Mouse (Mus musculus) C3H10T1/2 (cell line): ENCODE results near the gene Gstm3. TPM values are rescaled to one million over a fixed set of nuclear protein-coding genes. Genes with fewer than 3 reads are reported as not detected.

ENCODE experiments used
- polyA plus RNA-seq, 2 experiments: library from polyadenylated mRNA; unstranded; fragments of >200 nt; fragmentation: generic; extraction: Trizol; gene quantifications; one replicate each; pipeline ENCODE4 v1.2.1; 2012; ENCODE audit warnings: missing spikeins in 2 of 2

Gene Gstm3
- under 1 TPM; 0.02 to 0.06 TPM for polyA plus RNA-seq

DNA sequence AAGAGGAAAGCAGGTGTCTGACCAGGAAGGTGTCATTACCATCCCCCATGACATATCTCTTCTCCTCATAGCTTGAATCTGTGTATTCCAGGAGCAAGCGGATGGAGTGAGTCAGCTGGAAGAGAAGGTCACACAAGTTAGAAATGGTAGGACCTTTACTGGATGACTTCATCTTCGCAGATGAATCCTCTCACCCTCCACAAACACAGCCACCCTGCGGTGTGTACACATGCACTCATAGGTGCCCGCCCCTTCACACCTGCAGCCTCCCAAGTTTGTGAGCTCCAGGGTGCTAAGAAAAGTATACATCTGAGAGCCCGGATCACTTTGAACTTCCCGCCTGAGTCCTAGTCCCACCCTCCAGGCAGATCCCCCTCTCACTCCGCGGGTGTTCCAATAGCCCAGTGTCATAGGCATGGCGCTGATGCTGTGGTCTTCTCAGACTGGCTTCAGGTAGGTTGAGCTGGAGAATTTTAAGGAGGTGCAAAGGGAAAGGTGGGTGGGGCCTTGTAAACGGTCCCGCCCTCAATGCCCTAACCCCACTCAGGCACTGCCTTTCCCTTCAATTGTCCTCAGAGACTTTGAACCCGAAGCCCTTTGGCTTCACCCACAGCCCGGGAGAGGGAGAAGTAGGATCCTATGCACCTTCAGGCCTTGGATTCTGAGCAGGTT lies at the start of gene Gstm3:
TSS of gene Gstm3 (minus strand) at position 560 of the 672 bp plus-strand sequence.

GRCm38 (mm10) chr3:108017473-108018189 lies 48.5 kb upstream of the Gstm3 start, which contains the start of gene Gstm1:
Gstm1 (minus strand) TSS chr3:108017973.

GRCm38 (mm10) chr3:107986041-107986562 lies 17.0 kb upstream of the Gstm3 start, which contains the start of gene Gstm2:
Gstm2 (minus strand) TSS chr3:107986453.

DNA sequence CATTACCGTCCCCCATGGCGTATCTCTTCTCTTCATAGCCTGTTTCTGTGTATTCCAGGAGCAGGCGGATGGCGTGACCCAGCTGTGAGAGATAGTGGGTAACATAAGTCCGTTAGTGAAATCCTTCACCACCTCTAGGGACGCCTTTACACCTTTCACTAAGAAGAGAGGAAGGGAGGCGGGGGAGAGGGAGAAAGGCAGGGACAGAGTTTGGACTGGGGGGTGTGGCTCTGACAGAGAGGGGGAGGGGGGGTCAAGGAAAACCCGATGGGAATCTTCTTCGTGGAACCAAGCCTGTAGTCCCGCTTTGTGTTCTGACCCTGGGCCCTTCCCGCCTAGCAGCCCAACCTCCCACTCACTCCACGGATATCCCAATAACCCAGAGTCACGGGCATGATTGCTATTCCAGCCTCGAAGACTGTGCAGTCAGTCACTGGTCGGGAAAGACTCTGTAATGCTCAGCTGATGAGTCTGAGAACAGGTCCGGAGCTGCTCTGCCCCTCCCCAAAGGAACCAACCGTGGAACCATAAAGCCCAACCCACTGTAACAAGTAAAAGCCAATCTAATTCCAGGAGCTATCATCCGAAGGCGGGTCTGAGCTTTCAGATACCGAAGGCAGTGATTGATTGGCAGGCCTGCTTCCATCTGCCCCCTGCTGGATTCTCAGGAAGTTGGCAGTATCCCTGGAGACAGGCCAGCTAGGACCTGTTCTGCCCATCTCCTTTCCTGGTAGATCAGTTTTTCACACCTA lies 25.7 kb downstream of the Gstm3 start, which contains the start of gene Gstm6:
TSS of gene Gstm6 (minus strand) at position 511 of the 752 bp plus-strand sequence.

GRCm38 (mm10) chr3:107931670-107932069 lies 37.4 kb downstream of the Gstm3 start, which contains the start of gene Gstm7:
Gstm7 (minus strand) TSS chr3:107931817.

Other genes starting within 250 kb of the Gstm3 start
- gene Csf1, start 208.8 kb downstream of the Gstm3 start, polyA plus RNA-seq = 100 to 1,000 TPM in 1 of 2 experiments, 10 to 100 TPM in 1; 53.3 to 101 TPM
- gene Eps8l3, start 92.1 kb downstream of the Gstm3 start, polyA plus RNA-seq = not detected
- gene Gstm5, start 73.5 kb downstream of the Gstm3 start, polyA plus RNA-seq = 100 to 1,000 TPM in 1 of 2 experiments, 10 to 100 TPM in 1; 27.3 to 117 TPM
- gene Gstm7, start 37.5 kb downstream of the Gstm3 start, polyA plus RNA-seq = 1 to 10 TPM in 1 of 2 experiments, under 1 TPM in 1; 0.67 to 4.2 TPM
- gene Gstm6, start 25.5 kb downstream of the Gstm3 start, polyA plus RNA-seq = under 1 TPM; 0.15 to 0.59 TPM
- 100 to 1,000 TPM in 1 of 2 experiments, 10 to 100 TPM in 1; 74.5 to 252 TPM for gene Gstm2, start 17.2 kb upstream of the Gstm3 start, polyA plus RNA-seq
- 100 to 1,000 TPM; 317 to 499 TPM for gene Gstm1, start 48.7 kb upstream of the Gstm3 start, polyA plus RNA-seq
- under 1 TPM; 0.15 to 0.91 TPM for gene Gstm4, start 75.6 kb upstream of the Gstm3 start, polyA plus RNA-seq
- gene Ampd2, start 117.4 kb upstream of the Gstm3 start, polyA plus RNA-seq = 10 to 100 TPM; 19.0 to 51.7 TPM
- gene Gnat2, start 123.5 kb upstream of the Gstm3 start, polyA plus RNA-seq = 1 to 10 TPM in 1 of 2 experiments, under 1 TPM in 1; 0.49 to 2.2 TPM
- gene Gnai3, start 176.9 kb upstream of the Gstm3 start, polyA plus RNA-seq = 10 to 100 TPM in 1 of 2 experiments, 1 to 10 TPM in 1; 1.1 to 19.6 TPM
- gene Gpr61, start 185.6 kb upstream of the Gstm3 start, polyA plus RNA-seq = under 1 TPM in 1 of 2 experiments, not detected in 1; 0.15 TPM
- gene Amigo1, start 217.1 kb upstream of the Gstm3 start, polyA plus RNA-seq = under 1 TPM; 0.33 to 0.92 TPM
- 1 to 10 TPM in 1 of 2 experiments, under 1 TPM in 1; 0.49 to 3.1 TPM for gene Cyb561d1, start 231.9 kb upstream of the Gstm3 start, polyA plus RNA-seq
- gene Atxn7l2, start 241.7 kb upstream of the Gstm3 start, polyA plus RNA-seq = 1 to 10 TPM; 3.1 to 9.9 TPM